Mouse (Mus musculus) kidney, embryonic 15.5 days (tissue): ENCODE measurements around the gene Smad6. TPM values are rescaled to one million over a fixed set of nuclear protein-coding genes. Genes with fewer than 3 reads are reported as not detected.
A peak's percentile ranks its signal among the peaks of the same experiment; 100 is the strongest.

Source experiments
- ATAC-seq: fragments of 200-750 bp; cut with Nextera tagmentation; replicated peaks from 2 replicates; pipeline ENCODE4 v1.8.0; 2017; ENCODE audit warnings: moderate TSS enrichment; ENCODE audit not compliant: low FRiP score
- H3K27ac ChIP-seq: fragments of 300-500 bp; sonication (generic); 2 replicates; pipeline ENCODE4 v1.5.1; 2015; ENCODE audit warnings: mild to moderate bottlenecking, inconsistent platforms
- H3K27me3 ChIP-seq: fragments of 300-500 bp; sonication (generic); 2 replicates; pipeline ENCODE4 v1.6.1; 2015; ENCODE audit warnings: inconsistent platforms
- H3K36me3 ChIP-seq: fragments of 300-500 bp; sonication (generic); 2 replicates; pipeline ENCODE4 v1.6.1; 2015; ENCODE audit warnings: inconsistent platforms
- H3K4me1 ChIP-seq: fragments of 300-500 bp; sonication (generic); 2 replicates; pipeline ENCODE4 v1.6.1; 2015; ENCODE audit warnings: inconsistent platforms
- H3K4me2 ChIP-seq: fragments of 300-500 bp; sonication (generic); 2 replicates; pipeline ENCODE4 v1.6.1; 2015; ENCODE audit warnings: moderate library complexity, mild to moderate bottlenecking, inconsistent platforms
- H3K4me3 ChIP-seq: fragments of 300-500 bp; sonication (generic); replicated peaks from 2 replicates; pipeline ENCODE4 v1.5.1; 2015; ENCODE audit warnings: mild to moderate bottlenecking, inconsistent platforms
- H3K9ac ChIP-seq: fragments of 300-500 bp; sonication (generic); 2 replicates; pipeline ENCODE4 v1.6.1; 2015; ENCODE audit warnings: mild to moderate bottlenecking, inconsistent platforms
- H3K9me3 ChIP-seq: fragments of 300-500 bp; sonication (generic); replicated peaks from 2 replicates; pipeline ENCODE4 v1.6.1; 2016; ENCODE audit warnings: inconsistent platforms
- WGBS: fragments of 180-500 bp; shearing (Covaris S2); methylation state at CpG from one replicate; pipeline ENCODE4 v1.1.7; 2015; ENCODE audit warnings: mixed read lengths; 5-methylcytosine and 5-hydroxymethylcytosine counted together
- polyA plus RNA-seq: library from polyadenylated mRNA; unstranded; fragments of >200 nt; fragmentation: Nextera tagmentation; extraction: Ambion mirVana; gene quantifications from 2 replicates; pipeline ENCODE4 v1.2.1, GENCODE M21; 2015

Gene Smad6
- polyA plus RNA-seq, 1 experiment from 2014 or later, result 12.3 TPM

GRCm38 (mm10) chr9:63952591-63952990 is 69.3 kb downstream of the Smad6 start:
- no peak for ATAC-seq

DNA sequence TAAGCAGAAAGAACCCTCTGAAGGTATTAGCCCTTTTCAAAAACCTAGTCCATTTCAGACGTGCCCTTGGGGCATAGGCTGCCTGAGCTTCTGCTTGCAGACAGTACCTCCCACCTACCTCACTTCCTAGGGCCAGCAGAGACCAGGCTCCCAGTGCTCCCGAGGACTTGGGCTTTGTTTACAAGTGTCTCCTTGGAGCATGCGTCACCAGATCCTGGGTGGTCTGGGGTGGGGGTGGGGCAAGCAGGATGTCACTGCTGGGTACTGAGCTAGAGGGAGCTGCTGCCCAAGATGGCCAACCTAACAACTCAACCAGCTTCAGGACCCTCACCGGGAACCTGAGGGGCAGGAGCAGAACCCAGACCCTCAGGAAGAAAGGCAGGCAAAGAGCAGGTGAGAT is 71.5 kb downstream of the Smad6 start:
- H3K36me3 ChIP-seq, result peaks cover 30% of the 10 kb centered on the region
- peak overlapping the region; percentile 0; the same call in 1 of the 2 replicates for H3K27ac ChIP-seq
- 23% methylated on average over 4 of the region's 4 CpGs for WGBS
- H3K4me2 ChIP-seq, result no peak overlapping the region
- no peaks in the 10 kb centered on the region for H3K27me3 ChIP-seq
- peaks cover 25% of the 10 kb centered on the region for H3K4me1 ChIP-seq
- no peak for ATAC-seq
- no peak overlapping the region for H3K4me3 ChIP-seq
- H3K9ac ChIP-seq, result no peak overlapping the region
- no peaks in the 10 kb centered on the region for H3K9me3 ChIP-seq

More at GRCm38 (mm10) chr9:63952591-63952990, 69.3 kb downstream of the Smad6 start:
- H3K4me2 ChIP-seq, result no peak overlapping the region
- WGBS, result 92% methylated on average over 2 of the region's 2 CpGs
- H3K36me3 ChIP-seq, result peaks cover 30% of the 10 kb centered on the region
- no peak overlapping the region for H3K27ac ChIP-seq
- peaks cover 41% of the 10 kb centered on the region for H3K4me1 ChIP-seq
- no peak overlapping the region for H3K4me3 ChIP-seq
- H3K9ac ChIP-seq, result no peak overlapping the region
- no peaks in the 10 kb centered on the region for H3K27me3 ChIP-seq
- H3K9me3 ChIP-seq, result no peaks in the 10 kb centered on the region

DNA sequence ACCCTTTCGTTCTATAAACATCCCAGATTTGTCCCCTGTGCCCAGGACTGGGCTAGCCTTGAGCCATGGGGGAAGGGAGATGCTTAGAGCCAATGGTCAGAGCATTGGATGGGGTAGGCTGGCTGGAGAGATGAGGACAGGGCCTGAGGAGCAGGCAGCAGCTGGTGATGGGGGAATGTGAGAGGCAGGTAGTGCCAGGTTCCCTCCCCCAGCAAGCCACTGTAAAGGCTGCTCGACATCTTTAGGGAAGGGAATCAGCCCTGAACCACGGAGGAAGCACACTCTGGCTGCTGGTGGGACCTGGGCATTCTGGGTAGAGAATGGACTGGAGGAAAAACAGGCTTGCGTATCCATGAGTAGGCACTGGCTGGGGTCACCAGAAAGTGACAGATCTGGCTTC is 72.5 kb downstream of the Smad6 start:
- Histone ChIP-seq H3K4me3 (no peak overlapping the region), H3K9ac (no peak overlapping the region), H3K36me3 (peaks cover 30% of the 10 kb centered on the region), H3K27ac (peak overlapping the region; percentile 11), H3K9me3 (no peaks in the 10 kb centered on the region), H3K4me1 (peaks cover 25% of the 10 kb centered on the region), H3K4me2 (no peak overlapping the region), H3K27me3 (no peaks in the 10 kb centered on the region)
- ATAC-seq, result no peak
- 57% methylated on average over 4 of the region's 4 CpGs for WGBS

- Histone ChIP-seq H3K4me2 (no peak overlapping the region), H3K27ac (0 out of 2 replicates have a peak overlapping the region, but pooled peaks have one; percentile 38), H3K9ac (no peak overlapping the region), H3K4me1 (peaks cover 24% of the 10 kb centered on the region), H3K27me3 (no peaks in the 10 kb centered on the region), H3K4me3 (no peak overlapping the region), H3K36me3 (no peaks in the 10 kb centered on the region), H3K9me3 (no peaks in the 10 kb centered on the region)
- WGBS, result 75% methylated on average over 2 of the region's 2 CpGs
- 0 out of 2 replicates have a peak, but pooled peaks have one; percentile 46 for ATAC-seq
These were observed 79.3 kb downstream of the Smad6 start for GRCm38 (mm10) chr9:63942608-63942982.

DNA sequence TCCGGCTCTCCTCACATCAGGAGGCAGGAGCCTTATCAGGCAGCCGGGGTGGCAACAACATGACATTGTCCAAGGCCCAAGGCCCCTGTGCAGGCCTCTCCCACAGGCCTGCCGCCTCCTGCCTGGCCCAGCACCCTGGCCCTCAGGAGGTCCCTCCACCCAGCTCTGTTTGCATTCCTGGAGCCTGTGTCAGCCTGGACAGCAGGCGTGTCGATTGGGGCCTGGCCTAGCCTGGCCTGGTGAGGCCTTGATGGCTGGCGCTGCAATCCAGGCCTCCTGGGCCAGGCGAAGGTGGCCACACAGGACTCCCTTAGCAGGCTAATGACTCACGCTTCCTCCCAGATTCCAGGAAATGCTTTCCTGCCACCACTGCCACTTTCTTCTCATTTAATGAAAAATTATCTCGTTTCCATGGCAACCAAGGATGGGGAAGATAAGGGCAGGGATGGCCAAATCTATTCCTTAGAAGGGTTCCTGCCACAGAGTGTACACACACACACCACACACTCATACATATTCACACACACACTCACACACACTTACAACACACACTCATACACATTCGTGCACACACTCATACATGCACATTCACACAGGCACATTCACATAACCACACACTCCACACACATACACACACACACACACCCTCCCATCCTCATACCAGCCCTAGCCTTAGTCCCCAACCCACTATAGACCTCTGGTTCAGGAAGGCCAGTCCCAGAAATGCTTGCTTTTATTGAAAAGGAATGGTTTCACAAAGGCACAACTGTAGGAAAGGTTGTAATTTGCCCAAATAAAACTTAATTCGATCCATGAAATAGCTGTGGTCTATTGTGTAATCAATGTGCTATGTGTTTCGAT is 79.9 kb downstream of the Smad6 start:
- peaks cover 19% of the 10 kb centered on the region for H3K4me1 ChIP-seq
- no peaks in the 10 kb centered on the region for H3K27me3 ChIP-seq
- no peaks in the 10 kb centered on the region for H3K9me3 ChIP-seq
- peak; percentile 47; the same call in 1 of the 2 replicates for ATAC-seq
- no peak overlapping the region for H3K4me3 ChIP-seq
- peak overlapping the region; percentile 38 for H3K27ac ChIP-seq
- 55% methylated on average over 12 of the region's 12 CpGs for WGBS
- H3K36me3 ChIP-seq, result no peaks in the 10 kb centered on the region
- H3K4me2 ChIP-seq, result no peak overlapping the region
- H3K9ac ChIP-seq, result no peak overlapping the region

DNA sequence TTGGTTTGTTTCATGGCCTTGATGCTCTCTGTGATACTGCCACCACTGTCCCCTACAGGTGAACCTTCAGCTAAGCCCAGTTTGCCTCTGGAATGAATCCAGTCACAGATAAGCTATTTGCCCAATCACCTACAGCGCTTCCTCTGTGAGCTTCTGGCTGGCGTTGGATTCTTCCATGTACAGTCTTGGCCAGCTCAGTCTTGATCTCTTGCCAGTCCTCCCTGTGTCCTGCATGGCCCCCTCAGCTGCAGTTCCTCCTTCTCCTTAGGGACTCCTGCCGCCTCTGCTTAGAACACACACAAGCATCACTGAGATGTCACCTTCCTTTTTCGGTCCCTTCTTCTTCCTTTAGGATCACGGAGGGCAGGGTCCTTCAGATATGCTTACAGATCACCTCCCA is 85.6 kb downstream of the Smad6 start:
- Histone ChIP-seq H3K27me3 (no peaks in the 10 kb centered on the region), H3K36me3 (no peaks in the 10 kb centered on the region), H3K27ac (no peak overlapping the region), H3K9me3 (no peaks in the 10 kb centered on the region), H3K4me1 (peaks cover 6% of the 10 kb centered on the region), H3K4me3 (no peak overlapping the region), H3K4me2 (no peak overlapping the region), H3K9ac (no peak overlapping the region)
- no peak for ATAC-seq
- WGBS, result 81% methylated on average over 5 of the region's 5 CpGs

DNA sequence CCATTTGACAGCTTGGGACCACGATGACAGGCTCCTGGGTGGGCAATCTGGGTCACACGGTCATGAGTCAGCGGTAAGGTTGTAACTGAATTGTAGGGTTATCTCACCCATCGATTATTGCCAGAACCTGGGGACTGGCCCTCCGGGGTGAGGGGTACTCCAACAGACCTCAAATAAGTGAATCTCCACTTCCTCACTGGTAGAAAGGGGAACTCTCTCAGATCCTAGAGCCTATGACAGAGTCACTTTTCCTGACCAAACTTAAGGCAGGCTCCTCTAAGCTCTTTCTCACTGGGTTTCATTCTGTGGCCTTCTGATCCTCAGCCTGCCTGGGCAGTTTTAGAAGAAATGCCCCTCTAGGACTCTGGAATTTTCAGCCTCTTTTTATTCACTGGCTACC is 88.8 kb downstream of the Smad6 start:
- no peak overlapping the region for H3K27ac ChIP-seq
- no peak overlapping the region for H3K4me2 ChIP-seq
- H3K4me1 ChIP-seq, result peaks cover 14% of the 10 kb centered on the region
- H3K9me3 ChIP-seq, result no peaks in the 10 kb centered on the region
- 45% methylated on average over 5 of the region's 5 CpGs for WGBS
- no peaks in the 10 kb centered on the region for H3K36me3 ChIP-seq
- ATAC-seq, result no peak
- no peak overlapping the region for H3K4me3 ChIP-seq
- H3K27me3 ChIP-seq, result no peaks in the 10 kb centered on the region
- H3K9ac ChIP-seq, result no peak overlapping the region

GRCm38 (mm10) chr9:63927340-63928049 is 94.4 kb downstream of the Smad6 start:
- no peaks in the 10 kb centered on the region for H3K9me3 ChIP-seq
- peak; percentile 47 for ATAC-seq
- peaks cover 59% of the 10 kb centered on the region for H3K4me1 ChIP-seq
- peak overlapping the region; percentile 40 for H3K9ac ChIP-seq
- H3K27me3 ChIP-seq, result no peaks in the 10 kb centered on the region
- no peaks in the 10 kb centered on the region for H3K36me3 ChIP-seq
- H3K27ac ChIP-seq, result peak overlapping the region; percentile 75
- peak overlapping the region; percentile 63 for H3K4me2 ChIP-seq
- 2% methylated on average over 34 of the region's 34 CpGs for WGBS
- peak overlapping the region; percentile 31 for H3K4me3 ChIP-seq

DNA sequence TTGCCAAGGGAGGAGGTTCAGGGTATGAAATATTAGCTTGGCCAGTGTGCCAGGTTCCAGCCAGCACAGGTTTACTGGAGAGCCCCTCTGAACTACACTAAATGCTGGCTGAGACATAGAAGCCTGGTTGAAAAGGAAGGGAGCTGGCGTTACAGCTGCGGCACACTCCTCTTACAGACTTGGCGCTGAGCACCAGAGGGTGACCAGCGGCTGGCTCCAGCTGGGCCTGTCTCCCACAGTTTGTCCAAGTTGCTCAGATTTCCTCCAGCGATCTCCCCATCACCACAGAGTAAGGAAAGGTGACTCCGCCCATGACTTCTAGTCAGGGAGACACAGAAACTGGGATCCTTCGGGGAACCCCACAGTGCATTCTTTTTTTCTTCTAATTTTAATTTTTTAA is 95.5 kb downstream of the Smad6 start:
- Histone ChIP-seq H3K4me1 (peaks cover 60% of the 10 kb centered on the region), H3K36me3 (no peaks in the 10 kb centered on the region), H3K27me3 (no peaks in the 10 kb centered on the region), H3K4me3 (no peak overlapping the region), H3K9ac (no peak overlapping the region), H3K27ac (peak overlapping the region; percentile 75), H3K4me2 (no peak overlapping the region), H3K9me3 (no peaks in the 10 kb centered on the region)
- whole genome bisulfite sequencing, result 49% methylated on average over 7 of the region's 7 CpGs
- ATAC-seq, result peak; percentile 67

DNA sequence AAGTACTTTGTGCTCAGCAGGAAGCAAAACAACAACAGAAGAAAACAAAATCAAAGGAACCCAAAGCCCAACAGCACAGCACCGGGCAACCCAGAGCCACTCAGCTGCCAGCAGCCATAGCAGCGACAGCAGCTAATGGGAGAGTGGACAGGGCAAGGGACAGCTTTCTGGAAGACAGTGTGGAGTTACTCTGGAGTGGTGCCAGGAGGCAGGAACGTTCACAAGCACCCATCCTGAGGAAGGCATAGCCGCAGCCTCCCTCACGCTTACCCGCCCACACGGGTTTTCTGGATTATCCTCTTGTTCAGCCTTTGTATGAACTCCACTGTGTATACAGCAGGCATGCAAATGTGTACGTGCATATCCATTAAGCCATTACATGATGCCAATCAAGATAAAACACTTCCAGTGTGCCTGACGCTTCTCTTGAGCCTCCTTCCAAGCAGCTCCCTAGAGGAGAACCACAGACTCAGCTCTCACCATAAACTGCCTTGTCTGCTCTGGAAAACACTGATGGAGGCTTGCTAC is 98.6 kb downstream of the Smad6 start:
- no peaks in the 10 kb centered on the region for H3K36me3 ChIP-seq
- no peak for ATAC-seq
- H3K4me3 ChIP-seq, result no peak overlapping the region
- H3K9me3 ChIP-seq, result no peaks in the 10 kb centered on the region
- WGBS, result 60% methylated on average over 9 of the region's 9 CpGs
- no peak overlapping the region for H3K4me2 ChIP-seq
- no peaks in the 10 kb centered on the region for H3K27me3 ChIP-seq
- peak overlapping the region; percentile 23; the same call in 1 of the 2 replicates for H3K27ac ChIP-seq
- peaks cover 66% of the 10 kb centered on the region for H3K4me1 ChIP-seq
- H3K9ac ChIP-seq, result no peak overlapping the region

DNA sequence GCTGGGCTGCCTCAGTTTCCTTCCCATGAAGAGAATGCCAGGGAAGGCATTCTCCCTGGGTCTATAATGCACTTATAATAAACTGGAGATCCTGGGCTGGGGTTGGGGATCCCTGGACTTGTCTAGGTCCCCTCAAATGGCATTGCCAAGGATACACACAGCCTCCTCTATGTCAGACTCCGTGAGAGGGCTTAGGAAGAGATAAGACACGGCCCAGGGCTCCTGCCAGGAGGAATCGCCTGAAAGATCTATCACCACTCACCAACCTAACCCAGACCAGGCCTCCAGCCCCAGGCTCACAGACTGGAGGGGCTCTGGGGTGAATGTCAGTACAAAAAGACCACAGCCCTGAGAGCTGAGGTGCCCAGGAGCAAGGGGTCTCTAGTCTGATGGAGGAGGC is 102.2 kb downstream of the Smad6 start:
- Histone ChIP-seq H3K9ac (no peak overlapping the region), H3K4me1 (peaks cover 52% of the 10 kb centered on the region), H3K9me3 (no peaks in the 10 kb centered on the region), H3K4me2 (no peak overlapping the region), H3K36me3 (no peaks in the 10 kb centered on the region), H3K4me3 (no peak overlapping the region), H3K27ac (no peak overlapping the region), H3K27me3 (0 out of 2 replicates have a peak, but pooled peaks cover 12% of the 10 kb centered on the region)
- ATAC-seq, result no peak
- 76% methylated on average over 3 of the region's 3 CpGs for WGBS

DNA sequence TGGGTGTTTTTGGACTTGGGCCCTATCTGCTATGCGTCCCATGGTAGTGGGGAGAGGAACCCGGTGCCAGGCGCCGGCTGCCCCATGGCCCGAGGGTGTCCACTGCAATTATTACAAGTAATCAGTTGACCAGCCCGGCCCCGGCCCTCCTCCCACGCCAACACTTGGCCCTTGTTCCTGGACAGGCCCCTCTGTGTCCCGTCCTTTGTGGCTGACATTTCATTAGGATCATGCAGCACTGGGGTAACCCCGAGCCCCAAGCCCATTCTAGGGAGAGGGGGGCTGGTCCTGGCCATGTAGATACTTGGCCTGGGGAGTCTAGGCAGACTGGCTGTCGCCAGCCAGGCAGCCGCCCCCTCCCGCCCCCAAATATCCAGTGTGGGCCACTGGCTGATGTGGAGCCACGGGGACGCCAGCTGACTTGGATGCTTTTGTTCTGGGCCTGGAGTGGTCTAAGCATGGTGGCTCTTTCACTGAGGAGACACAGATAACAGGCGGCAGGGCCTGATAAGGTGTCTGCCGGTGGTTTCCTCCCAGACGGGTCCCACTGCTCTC is 102.8 kb downstream of the Smad6 start:
- 72% methylated on average over 18 of the region's 18 CpGs for WGBS
- ATAC-seq, result peak; percentile 36; the same call in 1 of the 2 replicates
- 0 out of 2 replicates have a peak, but pooled peaks cover 12% of the 10 kb centered on the region for H3K27me3 ChIP-seq
- no peak overlapping the region for H3K9ac ChIP-seq
- H3K4me1 ChIP-seq, result peaks cover 51% of the 10 kb centered on the region
- H3K27ac ChIP-seq, result no peak overlapping the region
- H3K4me2 ChIP-seq, result no peak overlapping the region
- H3K9me3 ChIP-seq, result no peaks in the 10 kb centered on the region
- H3K4me3 ChIP-seq, result no peak overlapping the region
- H3K36me3 ChIP-seq, result no peaks in the 10 kb centered on the region
